Mouse (Mus musculus): ENCODE measurements around the gene Tmem9b. TPM values are rescaled to one million over a fixed set of nuclear protein-coding genes. Genes with fewer than 3 reads are reported as not detected.

Gene Tmem9b
- polyA plus RNA-seq, 1 experiment from 2014 or later: 149 TPM

- H3K9me3 ChIP-seq (ENCODE audit: control insufficient read depth, low read length): no peaks in the 10 kb centered on the region
- 68% methylated on average over 1 of the region's 1 CpGs for WGBS
- no peak for DNase-seq (ENCODE audit: low spot score)
- ATAC-seq (ENCODE audit: low FRiP score): no peak
- peaks cover 6% of the 10 kb centered on the region for H3K4me1 ChIP-seq (replicated peaks; ENCODE audit: control insufficient read depth, insufficient read depth, low read length)
- peaks cover 42% of the 10 kb centered on the region for H3K36me3 ChIP-seq (replicated peaks; ENCODE audit: control insufficient read depth, insufficient read depth)
- no peaks in the 10 kb centered on the region for H3K27me3 ChIP-seq (ENCODE audit: control insufficient read depth, insufficient read depth, low read length)
- H3K4me2 ChIP-seq (replicated peaks): no peak overlapping the region
- no peak overlapping the region for H3K27ac ChIP-seq
- no peak overlapping the region for H3K9ac ChIP-seq
- no peak overlapping the region for H3K4me3 ChIP-seq (replicated peaks; ENCODE audit: low read length)
Observed at GRCm38 (mm10) chr7:109747747-109748146, 4.9 kb downstream of the Tmem9b start.

GRCm38 (mm10) chr7:109741703-109742102 is 11.0 kb downstream of the Tmem9b start:
- no peak for DNase-seq (ENCODE audit: low spot score)
- Histone ChIP-seq H3K4me3 (replicated peaks; ENCODE audit: low read length) (no peak overlapping the region), H3K27me3 (ENCODE audit: control insufficient read depth, insufficient read depth, low read length) (no peaks in the 10 kb centered on the region), H3K4me1 (replicated peaks; ENCODE audit: control insufficient read depth, insufficient read depth, low read length) (no peaks in the 10 kb centered on the region), H3K27ac (no peak overlapping the region), H3K36me3 (replicated peaks; ENCODE audit: control insufficient read depth, insufficient read depth) (peaks cover 91% of the 10 kb centered on the region), H3K9ac (no peak overlapping the region), H3K9me3 (ENCODE audit: control insufficient read depth, low read length) (no peaks in the 10 kb centered on the region), H3K4me2 (replicated peaks) (no peak overlapping the region)
- WGBS: 93% methylated on average over 4 of the region's 4 CpGs
- ATAC-seq (ENCODE audit: low FRiP score): no peak

- Histone ChIP-seq H3K27me3 (ENCODE audit: control insufficient read depth, insufficient read depth, low read length) (no peaks in the 10 kb centered on the region), H3K4me1 (replicated peaks; ENCODE audit: control insufficient read depth, insufficient read depth, low read length) (no peaks in the 10 kb centered on the region), H3K9ac (no peak overlapping the region), H3K27ac (no peak overlapping the region), H3K4me3 (replicated peaks; ENCODE audit: low read length) (no peak overlapping the region), H3K9me3 (ENCODE audit: control insufficient read depth, low read length) (no peaks in the 10 kb centered on the region), H3K4me2 (replicated peaks) (no peak overlapping the region), H3K36me3 (replicated peaks; ENCODE audit: control insufficient read depth, insufficient read depth) (peaks cover 91% of the 10 kb centered on the region)
- no peak for ATAC-seq (ENCODE audit: low FRiP score)
- 93% methylated on average over 1 of the region's 1 CpGs for WGBS
- DNase-seq (ENCODE audit: low spot score): no peak
Observed at GRCm38 (mm10) chr7:109741060-109741459, 11.6 kb downstream of the Tmem9b start.

GRCm38 (mm10) chr7:109739822-109740370 is 12.8 kb downstream of the Tmem9b start:
- ATAC-seq (ENCODE audit: low FRiP score): no peak

GRCm38 (mm10) chr7:109734806-109735205 is 17.9 kb downstream of the Tmem9b start:
- no peak overlapping the region for H3K4me3 ChIP-seq (replicated peaks; ENCODE audit: low read length)
- no peaks in the 10 kb centered on the region for H3K9me3 ChIP-seq (ENCODE audit: control insufficient read depth, low read length)
- DNase-seq (ENCODE audit: low spot score) (no peak), ATAC-seq (ENCODE audit: low FRiP score) (no peak)
- no peak overlapping the region for H3K4me2 ChIP-seq (replicated peaks)
- no peak overlapping the region for H3K27ac ChIP-seq
- no peaks in the 10 kb centered on the region for H3K27me3 ChIP-seq (ENCODE audit: control insufficient read depth, insufficient read depth, low read length)
- H3K36me3 ChIP-seq (replicated peaks; ENCODE audit: control insufficient read depth, insufficient read depth): peaks cover 49% of the 10 kb centered on the region
- no peaks in the 10 kb centered on the region for H3K4me1 ChIP-seq (replicated peaks; ENCODE audit: control insufficient read depth, insufficient read depth, low read length)
- no peak overlapping the region for H3K9ac ChIP-seq
- 89% methylated on average over 4 of the region's 4 CpGs for WGBS

More at GRCm38 (mm10) chr7:109739822-109740370, 12.8 kb downstream of the Tmem9b start:
- Histone ChIP-seq H3K27me3 (ENCODE audit: control insufficient read depth, insufficient read depth, low read length) (no peaks in the 10 kb centered on the region), H3K36me3 (replicated peaks; ENCODE audit: control insufficient read depth, insufficient read depth) (peaks cover 92% of the 10 kb centered on the region), H3K4me2 (replicated peaks) (no peak overlapping the region), H3K9ac (no peak overlapping the region), H3K4me1 (replicated peaks; ENCODE audit: control insufficient read depth, insufficient read depth, low read length) (no peaks in the 10 kb centered on the region), H3K9me3 (ENCODE audit: control insufficient read depth, low read length) (no peaks in the 10 kb centered on the region), H3K27ac (no peak overlapping the region), H3K4me3 (replicated peaks; ENCODE audit: low read length) (no peak overlapping the region)
- 94% methylated on average over 5 of the region's 5 CpGs for WGBS
- no peak for DNase-seq (ENCODE audit: low spot score)

GRCm38 (mm10) chr7:109731626-109732025 is 21.0 kb downstream of the Tmem9b start, which contains the start of gene Ascl3:
Gene Ascl3 (minus strand): TSS chr7:109731726.
- WGBS: 88% methylated on average over 5 of the region's 5 CpGs
- Histone ChIP-seq H3K4me2 (replicated peaks) (no peak within 1 kb of the TSS), H3K27me3 (ENCODE audit: control insufficient read depth, insufficient read depth, low read length) (no peaks in the 10 kb centered on the region), H3K36me3 (replicated peaks; ENCODE audit: control insufficient read depth, insufficient read depth) (peaks cover 23% of the 10 kb centered on the region), H3K4me3 (replicated peaks; ENCODE audit: low read length) (no peak within 1 kb of the TSS), H3K27ac (no peak within 1 kb of the TSS), H3K9me3 (ENCODE audit: control insufficient read depth, low read length) (no peaks in the 10 kb centered on the region), H3K4me1 (replicated peaks; ENCODE audit: control insufficient read depth, insufficient read depth, low read length) (no peaks in the 10 kb centered on the region), H3K9ac (no peak within 1 kb of the TSS)
- no peak for ATAC-seq (ENCODE audit: low FRiP score)
- DNase-seq (ENCODE audit: low spot score): no peak

- no peak for DNase-seq (ENCODE audit: low spot score)
- no peak within 1 kb of the TSS for H3K9ac ChIP-seq
- WGBS: 92% methylated on average over 5 of the region's 5 CpGs
Observed at GRCm38 (mm10) chr7:109723697-109724096, 29.0 kb downstream of the Tmem9b start, which contains the start of gene BC051019. Gene BC051019 (minus strand): TSS chr7:109723850.

GRCm38 (mm10) chr7:109723114-109723513 is 29.6 kb downstream of the Tmem9b start:
- ATAC-seq (ENCODE audit: low FRiP score) (no peak), DNase-seq (ENCODE audit: low spot score) (no peak)
- Histone ChIP-seq H3K4me1 (replicated peaks; ENCODE audit: control insufficient read depth, insufficient read depth, low read length) (no peaks in the 10 kb centered on the region), H3K9me3 (ENCODE audit: control insufficient read depth, low read length) (no peaks in the 10 kb centered on the region), H3K4me2 (replicated peaks) (no peak overlapping the region), H3K27me3 (ENCODE audit: control insufficient read depth, insufficient read depth, low read length) (no peaks in the 10 kb centered on the region), H3K9ac (no peak overlapping the region), H3K4me3 (replicated peaks; ENCODE audit: low read length) (no peak overlapping the region), H3K27ac (no peak overlapping the region), H3K36me3 (replicated peaks; ENCODE audit: control insufficient read depth, insufficient read depth) (no peaks in the 10 kb centered on the region)
- WGBS: 94% methylated on average over 8 of the region's 8 CpGs

More at GRCm38 (mm10) chr7:109723697-109724096, 29.0 kb downstream of the Tmem9b start, which contains the start of gene BC051019:
- Histone ChIP-seq H3K27me3 (ENCODE audit: control insufficient read depth, insufficient read depth, low read length) (no peaks in the 10 kb centered on the region), H3K9me3 (ENCODE audit: control insufficient read depth, low read length) (no peaks in the 10 kb centered on the region), H3K36me3 (replicated peaks; ENCODE audit: control insufficient read depth, insufficient read depth) (no peaks in the 10 kb centered on the region), H3K4me2 (replicated peaks) (no peak within 1 kb of the TSS), H3K27ac (no peak within 1 kb of the TSS), H3K4me1 (replicated peaks; ENCODE audit: control insufficient read depth, insufficient read depth, low read length) (no peaks in the 10 kb centered on the region), H3K4me3 (replicated peaks; ENCODE audit: low read length) (no peak within 1 kb of the TSS)
- no peak for ATAC-seq (ENCODE audit: low FRiP score)

- Histone ChIP-seq H3K4me2 (replicated peaks) (no peak overlapping the region), H3K27ac (no peak overlapping the region), H3K4me1 (replicated peaks; ENCODE audit: control insufficient read depth, insufficient read depth, low read length) (no peaks in the 10 kb centered on the region), H3K4me3 (replicated peaks; ENCODE audit: low read length) (no peak overlapping the region), H3K36me3 (replicated peaks; ENCODE audit: control insufficient read depth, insufficient read depth) (no peaks in the 10 kb centered on the region), H3K9me3 (ENCODE audit: control insufficient read depth, low read length) (no peaks in the 10 kb centered on the region), H3K27me3 (ENCODE audit: control insufficient read depth, insufficient read depth, low read length) (no peaks in the 10 kb centered on the region), H3K9ac (no peak overlapping the region)
- DNase-seq (ENCODE audit: low spot score) (no peak), ATAC-seq (ENCODE audit: low FRiP score) (no peak)
- WGBS: 90% methylated on average over 2 of the region's 2 CpGs
Observed at GRCm38 (mm10) chr7:109722618-109723017, 30.1 kb downstream of the Tmem9b start.

GRCm38 (mm10) chr7:109719286-109719685 is 33.4 kb downstream of the Tmem9b start:
- H3K4me1 ChIP-seq (replicated peaks; ENCODE audit: control insufficient read depth, insufficient read depth, low read length): no peaks in the 10 kb centered on the region
- no peaks in the 10 kb centered on the region for H3K27me3 ChIP-seq (ENCODE audit: control insufficient read depth, insufficient read depth, low read length)
- H3K27ac ChIP-seq: no peak overlapping the region
- H3K9ac ChIP-seq: no peak overlapping the region
- no peaks in the 10 kb centered on the region for H3K36me3 ChIP-seq (replicated peaks; ENCODE audit: control insufficient read depth, insufficient read depth)
- ATAC-seq (ENCODE audit: low FRiP score): no peak
- DNase-seq (ENCODE audit: low spot score): peak; percentile 63
- no peak overlapping the region for H3K4me3 ChIP-seq (replicated peaks; ENCODE audit: low read length)
- no peak overlapping the region for H3K4me2 ChIP-seq (replicated peaks)
- WGBS: 71% methylated on average over 9 of the region's 9 CpGs
- no peaks in the 10 kb centered on the region for H3K9me3 ChIP-seq (ENCODE audit: control insufficient read depth, low read length)

Data from hindbrain, embryonic 14.5 days (tissue).